Mouse (Mus musculus) liver, embryonic 12.5 days (tissue): Measurements from ENCODE around the gene Abca17. TPM values are rescaled to one million over a fixed set of nuclear protein-coding genes. Genes with fewer than 3 reads are reported as not detected.

Experiments
- ATAC-seq: fragments of 200-750 bp; cut with Nextera tagmentation; 2 replicates; pipeline ENCODE4 v1.8.0; 2017; ENCODE audit warnings: moderate number of reproducible peaks, mild to moderate bottlenecking, moderate library complexity
- H3K27ac ChIP-seq: fragments of 300-500 bp; sonication (generic); 2 replicates; pipeline ENCODE4 v1.5.1; 2016; ENCODE audit warnings: mild to moderate bottlenecking
- H3K27me3 ChIP-seq: fragments of 300-500 bp; sonication (generic); replicated peaks from 2 replicates; pipeline ENCODE4 v1.6.1; 2016; ENCODE audit warnings: mild to moderate bottlenecking, moderate library complexity
- H3K36me3 ChIP-seq: fragments of 300-500 bp; sonication (generic); 2 replicates; pipeline ENCODE4 v1.6.1; 2016; ENCODE audit warnings: mild to moderate bottlenecking, moderate library complexity
- H3K4me1 ChIP-seq: fragments of 300-500 bp; sonication (generic); 2 replicates; pipeline ENCODE4 v1.6.1; 2016
- H3K4me2 ChIP-seq: fragments of 300-500 bp; sonication (generic); 2 replicates; pipeline ENCODE4 v1.6.1; 2016; ENCODE audit warnings: mild to moderate bottlenecking, moderate library complexity
- H3K4me3 ChIP-seq: fragments of 300-500 bp; sonication (generic); 2 replicates; pipeline ENCODE4 v1.5.1; 2016; ENCODE audit warnings: mild to moderate bottlenecking, moderate library complexity
- H3K9ac ChIP-seq: fragments of 300-500 bp; sonication (generic); 2 replicates; pipeline ENCODE4 v1.6.1; 2016; ENCODE audit warnings: mild to moderate bottlenecking, moderate library complexity
- H3K9me3 ChIP-seq: fragments of 300-500 bp; sonication (generic); replicated peaks from 2 replicates; pipeline ENCODE4 v1.6.1; 2016; ENCODE audit warnings: mild to moderate bottlenecking, moderate library complexity
- WGBS: fragments of 180-500 bp; shearing (Covaris S2); methylation state at CpG from one replicate; pipeline ENCODE4 v1.1.7; 2016; ENCODE audit not compliant: insufficient replicate concordance; 5-methylcytosine and 5-hydroxymethylcytosine counted together
- polyA plus RNA-seq: library from polyadenylated mRNA; unstranded; fragments of >200 nt; fragmentation: Nextera tagmentation; extraction: Ambion mirVana; gene quantifications from 2 replicates; pipeline ENCODE4 v1.2.1, GENCODE M21; 2016

The Abca17 gene
- polyA plus RNA-seq, 1 experiment from 2014 or later = not detected

GRCm38 (mm10) chr17:24362527-24362926 lies 11.7 kb upstream of the Abca17 start:
- no peaks in the 10 kb centered on the region for H3K9me3 ChIP-seq
- 78% methylated on average over 9 of the region's 9 CpGs for WGBS
- no peak overlapping the region for H3K4me3 ChIP-seq
- H3K4me1 ChIP-seq = peaks cover 46% of the 10 kb centered on the region
- peaks cover 93% of the 10 kb centered on the region for H3K36me3 ChIP-seq
- no peak overlapping the region for H3K4me2 ChIP-seq
- H3K27me3 ChIP-seq = no peaks in the 10 kb centered on the region
- no peak overlapping the region for H3K9ac ChIP-seq
- no peak overlapping the region for H3K27ac ChIP-seq
- no peak for ATAC-seq

GRCm38 (mm10) chr17:24361291-24361690 lies 10.4 kb upstream of the Abca17 start:
- H3K27me3 ChIP-seq = no peaks in the 10 kb centered on the region
- H3K9ac ChIP-seq = no peak overlapping the region
- H3K4me1 ChIP-seq = peaks cover 54% of the 10 kb centered on the region
- H3K4me2 ChIP-seq = no peak overlapping the region
- H3K36me3 ChIP-seq = peaks cover 88% of the 10 kb centered on the region
- H3K4me3 ChIP-seq = no peak overlapping the region
- WGBS = 77% methylated on average over 5 of the region's 5 CpGs
- no peak for ATAC-seq
- H3K9me3 ChIP-seq = no peaks in the 10 kb centered on the region
- no peak overlapping the region for H3K27ac ChIP-seq

GRCm38 (mm10) chr17:24360841-24361240 lies 10.0 kb upstream of the Abca17 start:
- Histone ChIP-seq H3K9ac (no peak overlapping the region), H3K27ac (no peak overlapping the region), H3K9me3 (no peaks in the 10 kb centered on the region), H3K27me3 (no peaks in the 10 kb centered on the region), H3K4me2 (no peak overlapping the region), H3K4me1 (peaks cover 54% of the 10 kb centered on the region), H3K36me3 (peaks cover 84% of the 10 kb centered on the region), H3K4me3 (no peak overlapping the region)
- WGBS = 76% methylated on average over 8 of the region's 8 CpGs
- ATAC-seq = no peak

GRCm38 (mm10) chr17:24359903-24360302 lies 9.0 kb upstream of the Abca17 start:
- no peaks in the 10 kb centered on the region for H3K27me3 ChIP-seq
- H3K9ac ChIP-seq = no peak overlapping the region
- H3K36me3 ChIP-seq = peaks cover 80% of the 10 kb centered on the region
- peaks cover 57% of the 10 kb centered on the region for H3K4me1 ChIP-seq
- no peak for ATAC-seq
- no peak overlapping the region for H3K4me3 ChIP-seq
- no peaks in the 10 kb centered on the region for H3K9me3 ChIP-seq
- 69% methylated on average over 2 of the region's 2 CpGs for WGBS
- no peak overlapping the region for H3K4me2 ChIP-seq
- peak overlapping the region; percentile 41; the same call in 1 of the 2 replicates for H3K27ac ChIP-seq

- WGBS = 79% methylated on average over 8 of the region's 8 CpGs
- Histone ChIP-seq H3K4me2 (no peak overlapping the region), H3K36me3 (peaks cover 71% of the 10 kb centered on the region), H3K9ac (no peak overlapping the region), H3K9me3 (no peaks in the 10 kb centered on the region), H3K27ac (no peak overlapping the region), H3K4me3 (no peak overlapping the region), H3K4me1 (peaks cover 66% of the 10 kb centered on the region), H3K27me3 (no peaks in the 10 kb centered on the region)
- no peak for ATAC-seq
Measured at GRCm38 (mm10) chr17:24359006-24359405, 8.1 kb upstream of the Abca17 start.

GRCm38 (mm10) chr17:24355284-24355683 lies 4.4 kb upstream of the Abca17 start:
- no peak for ATAC-seq
- Histone ChIP-seq H3K36me3 (peaks cover 40% of the 10 kb centered on the region), H3K9me3 (no peaks in the 10 kb centered on the region), H3K9ac (peak overlapping the region; percentile 96), H3K27ac (peak overlapping the region; percentile 97), H3K4me2 (peak overlapping the region; percentile 89), H3K4me3 (peak overlapping the region; percentile 90), H3K27me3 (peaks cover 11% of the 10 kb centered on the region), H3K4me1 (peaks cover 80% of the 10 kb centered on the region)
- WGBS = 77% methylated on average over 8 of the region's 8 CpGs

- Histone ChIP-seq H3K27me3 (peaks cover 22% of the 10 kb centered on the region), H3K9ac (peak overlapping the region; percentile 96), H3K36me3 (peaks cover 28% of the 10 kb centered on the region), H3K4me1 (peaks cover 67% of the 10 kb centered on the region), H3K27ac (peak overlapping the region; percentile 97), H3K9me3 (no peaks in the 10 kb centered on the region), H3K4me3 (peak overlapping the region; percentile 90), H3K4me2 (peak overlapping the region; percentile 89)
- ATAC-seq = peak; percentile 82
- WGBS = 24% methylated on average over 3 of the region's 3 CpGs
Measured at GRCm38 (mm10) chr17:24353960-24354359, 3.1 kb upstream of the Abca17 start.

- Histone ChIP-seq H3K27ac (peak overlapping the region; percentile 97), H3K4me1 (peaks cover 62% of the 10 kb centered on the region), H3K36me3 (peaks cover 14% of the 10 kb centered on the region), H3K27me3 (peaks cover 27% of the 10 kb centered on the region), H3K9me3 (no peaks in the 10 kb centered on the region), H3K4me3 (peak overlapping the region; percentile 90), H3K9ac (peak overlapping the region; percentile 96), H3K4me2 (peak overlapping the region; percentile 89)
- no peak for ATAC-seq
- WGBS = 2% methylated on average over 36 of the region's 36 CpGs
Measured at GRCm38 (mm10) chr17:24352370-24353194, 1.7 kb upstream of the Abca17 start.

- peak within 1 kb of the TSS; percentile 97 for H3K27ac ChIP-seq
- H3K4me3 ChIP-seq = peak within 1 kb of the TSS; percentile 90
- peaks cover 59% of the 10 kb centered on the region for H3K4me1 ChIP-seq
- no peaks in the 10 kb centered on the region for H3K9me3 ChIP-seq
- H3K27me3 ChIP-seq = peaks cover 27% of the 10 kb centered on the region
- H3K9ac ChIP-seq = peak within 1 kb of the TSS; percentile 96
- 0% methylated on average over 49 of the region's 55 CpGs for WGBS
- peaks cover 7% of the 10 kb centered on the region for H3K36me3 ChIP-seq
- peak; percentile 87 for ATAC-seq
- H3K4me2 ChIP-seq = peak within 1 kb of the TSS; percentile 89
Measured at GRCm38 (mm10) chr17:24351760-24352357, 991 bp upstream of the Abca17 start, which contains the start of gene Abca3. Gene Abca3, plus strand, starts transcription at chr17:24351950.

GRCm38 (mm10) chr17:24349176-24349575 lies 1.7 kb downstream of the Abca17 start:
- Histone ChIP-seq H3K36me3 (no peaks in the 10 kb centered on the region), H3K9ac (no peak overlapping the region), H3K4me1 (peaks cover 33% of the 10 kb centered on the region), H3K27ac (no peak overlapping the region), H3K4me2 (no peak overlapping the region), H3K27me3 (peaks cover 27% of the 10 kb centered on the region), H3K9me3 (no peaks in the 10 kb centered on the region), H3K4me3 (no peak overlapping the region)
- WGBS = 58% methylated on average over 2 of the region's 2 CpGs
- no peak for ATAC-seq

GRCm38 (mm10) chr17:24346831-24347230 lies 4.0 kb downstream of the Abca17 start:
- Histone ChIP-seq H3K9me3 (no peaks in the 10 kb centered on the region), H3K27me3 (peaks cover 27% of the 10 kb centered on the region), H3K27ac (no peak overlapping the region), H3K36me3 (no peaks in the 10 kb centered on the region), H3K4me3 (no peak overlapping the region), H3K4me1 (peaks cover 15% of the 10 kb centered on the region), H3K4me2 (no peak overlapping the region), H3K9ac (no peak overlapping the region)
- ATAC-seq = no peak
- WGBS = 43% methylated on average over 7 of the region's 7 CpGs

- H3K36me3 ChIP-seq = no peaks in the 10 kb centered on the region
- H3K4me3 ChIP-seq = no peak overlapping the region
- WGBS = 45% methylated on average over 8 of the region's 8 CpGs
- peaks cover 4% of the 10 kb centered on the region; the same call in 1 of the 2 replicates for H3K4me1 ChIP-seq
- H3K4me2 ChIP-seq = no peak overlapping the region
- H3K9ac ChIP-seq = no peak overlapping the region
- no peaks in the 10 kb centered on the region for H3K9me3 ChIP-seq
- H3K27me3 ChIP-seq = peaks cover 10% of the 10 kb centered on the region
- H3K27ac ChIP-seq = no peak overlapping the region
- ATAC-seq = no peak
Measured at GRCm38 (mm10) chr17:24344672-24345071, 6.2 kb downstream of the Abca17 start.
